21 mouse cellular contexts compared by ENCODE assay signal in genomic region chr6:81805942-81806341, GRCm38 (mm10).
A peak's percentile ranks its signal among the peaks of the same experiment; 100 is the strongest.
DNase-seq lines count a peak whose midpoint lies in the region; ATAC-seq and TF ChIP-seq lines count a peak whose summit lies in the region.
"Had no signal": no experiment of that assay in that cellular context is flagged by ENCODE, and none has a peak within 500 bp of the region (broad histone marks: within the 10 kb centered on the region; RNA-seq: fewer than 3 reads in every experiment).

No protein-coding gene starts in this region.

- ATAC-seq in hindbrain, embryonic 11.5 days (ENCODE audit: low FRiP score) = peak; percentile 53; the same call in 1 of the 2 replicates
- peak; percentile 40; the same call in 1 of the 2 replicates for ATAC-seq in hindbrain, embryonic 12.5 days (ENCODE audit: low FRiP score)
- ATAC-seq in hindbrain, postnatal 0 days = no peak
- peak; percentile 59 for ATAC-seq in hindbrain, embryonic 13.5 days (ENCODE audit: low FRiP score)
- no peak for ATAC-seq in hindbrain, embryonic 16.5 days
- ATAC-seq: activated CD4-positive, CD25-positive, alpha-beta regulatory T cell, adult 4 months; CD4-positive, CD25-positive, alpha-beta regulatory T cell, adult 4 months; Patski had no signal

- no peak overlapping the region for H3K27ac ChIP-seq in hindbrain, embryonic 11.5 days (ENCODE audit: low read depth, low read length)
- no peak overlapping the region for H3K27ac ChIP-seq in hindbrain, embryonic 10.5 days
- H3K27ac ChIP-seq in hindbrain, embryonic 12.5 days = no peak overlapping the region
- H3K27ac ChIP-seq in hindbrain, postnatal 0 days = no peak overlapping the region
- no peak overlapping the region for H3K27ac ChIP-seq in hindbrain, embryonic 13.5 days
- H3K27ac ChIP-seq in hindbrain, embryonic 16.5 days (ENCODE audit: low read depth, low read length) = no peak overlapping the region

- no peaks in the 10 kb centered on the region for H3K27me3 ChIP-seq in hindbrain, embryonic 11.5 days (ENCODE audit: control insufficient read depth, insufficient read depth, low read length)
- no peaks in the 10 kb centered on the region for H3K27me3 ChIP-seq in hindbrain, embryonic 10.5 days (ENCODE audit: insufficient read depth, poor library complexity, severe bottlenecking)
- no peaks in the 10 kb centered on the region for H3K27me3 ChIP-seq in hindbrain, embryonic 12.5 days
- no peaks in the 10 kb centered on the region for H3K27me3 ChIP-seq in hindbrain, postnatal 0 days (ENCODE audit: insufficient read depth, low read length)
- H3K27me3 ChIP-seq in hindbrain, embryonic 13.5 days = no peaks in the 10 kb centered on the region
- no peaks in the 10 kb centered on the region for H3K27me3 ChIP-seq in hindbrain, embryonic 16.5 days (replicated peaks; ENCODE audit: control insufficient read depth, insufficient read depth, low read length)
- H3K27me3 ChIP-seq: CH12.LX had no signal

- no peak for TF ChIP-seq CTCF in hindbrain, postnatal 0 days (IDR thresholded peaks at IDR 0.05; ENCODE audit: low read depth)

- DNase-seq in hindbrain, embryonic 11.5 days (ENCODE audit: low spot score) = no peak
- DNase-seq in hindbrain, embryonic 10.5 days (ENCODE audit: low spot score) = no peak
- no peak for DNase-seq in hindbrain, postnatal 0 days (ENCODE audit: low spot score)
- DNase-seq: adrenal gland, adult 2 months; adrenal gland, adult 8-10 months; adrenal gland, postnatal 10 days; adrenal gland, postnatal 14 days; adrenal gland, postnatal 25 days; adrenal gland, postnatal 36 days; B cell, adult 2 months; cerebellum, adult 11 months; cerebellum, adult 11-12 months; cerebellum, adult 18-20 months had no signal

- H3K9ac ChIP-seq in hindbrain, embryonic 11.5 days (ENCODE audit: low read depth, low read length) = no peak overlapping the region
- H3K9ac ChIP-seq in hindbrain, embryonic 12.5 days = no peak overlapping the region
- no peak overlapping the region for H3K9ac ChIP-seq in hindbrain, postnatal 0 days (replicated peaks; ENCODE audit: low read length)
- no peak overlapping the region for H3K9ac ChIP-seq in hindbrain, embryonic 13.5 days
- H3K9ac ChIP-seq in hindbrain, embryonic 16.5 days (ENCODE audit: low read depth, low read length) = no peak overlapping the region

- H3K4me2 ChIP-seq in hindbrain, embryonic 11.5 days (replicated peaks; ENCODE audit: low read depth, low read length) = no peak overlapping the region
- no peak overlapping the region for H3K4me2 ChIP-seq in hindbrain, embryonic 12.5 days (replicated peaks)
- no peak overlapping the region for H3K4me2 ChIP-seq in hindbrain, postnatal 0 days (ENCODE audit: low read depth, low read length)
- no peak overlapping the region for H3K4me2 ChIP-seq in hindbrain, embryonic 13.5 days
- no peak overlapping the region for H3K4me2 ChIP-seq in hindbrain, embryonic 16.5 days (ENCODE audit: low read length)

- no peaks in the 10 kb centered on the region for H3K4me1 ChIP-seq in hindbrain, embryonic 11.5 days (replicated peaks; ENCODE audit: control insufficient read depth, insufficient read depth, low read length)
- H3K4me1 ChIP-seq in hindbrain, embryonic 10.5 days (replicated peaks) = no peaks in the 10 kb centered on the region
- H3K4me1 ChIP-seq in hindbrain, embryonic 12.5 days = peaks cover 5% of the 10 kb centered on the region; the same call in 1 of the 2 replicates
- H3K4me1 ChIP-seq in hindbrain, postnatal 0 days (ENCODE audit: insufficient read depth, low read length) = no peaks in the 10 kb centered on the region
- peaks cover 5% of the 10 kb centered on the region; the same call in 1 of the 2 replicates for H3K4me1 ChIP-seq in hindbrain, embryonic 13.5 days (replicated peaks)
- H3K4me1 ChIP-seq in hindbrain, embryonic 16.5 days (ENCODE audit: control insufficient read depth, insufficient read depth, low read depth, low read length) = no peaks in the 10 kb centered on the region

- WGBS in hindbrain, embryonic 11.5 days = 88% methylated on average over 11 of the region's 11 CpGs
- 93% methylated on average over 11 of the region's 11 CpGs for WGBS in hindbrain, embryonic 10.5 days
- 90% methylated on average over 11 of the region's 11 CpGs for WGBS in hindbrain, embryonic 12.5 days
- 92% methylated on average over 11 of the region's 11 CpGs for WGBS in hindbrain, postnatal 0 days
- WGBS in hindbrain, embryonic 13.5 days = 91% methylated on average over 11 of the region's 11 CpGs
- 91% methylated on average over 11 of the region's 11 CpGs for whole genome bisulfite sequencing in hindbrain, embryonic 16.5 days

- H3K9me3 ChIP-seq in hindbrain, embryonic 11.5 days (ENCODE audit: control insufficient read depth, low read length) = no peaks in the 10 kb centered on the region
- no peaks in the 10 kb centered on the region for H3K9me3 ChIP-seq in hindbrain, embryonic 10.5 days
- H3K9me3 ChIP-seq in hindbrain, embryonic 12.5 days (replicated peaks) = no peaks in the 10 kb centered on the region
- H3K9me3 ChIP-seq in hindbrain, postnatal 0 days (ENCODE audit: low read length) = no peaks in the 10 kb centered on the region
- no peaks in the 10 kb centered on the region for H3K9me3 ChIP-seq in hindbrain, embryonic 13.5 days
- H3K9me3 ChIP-seq in hindbrain, embryonic 16.5 days (ENCODE audit: control insufficient read depth, low read length) = no peaks in the 10 kb centered on the region

- no peak overlapping the region for H3K4me3 ChIP-seq in hindbrain, embryonic 11.5 days (ENCODE audit: low read depth, low read length)
- H3K4me3 ChIP-seq in hindbrain, embryonic 10.5 days = no peak overlapping the region
- no peak overlapping the region for H3K4me3 ChIP-seq in hindbrain, embryonic 12.5 days
- no peak overlapping the region for H3K4me3 ChIP-seq in hindbrain, postnatal 0 days (ENCODE audit: low read length)
- H3K4me3 ChIP-seq in hindbrain, embryonic 13.5 days = no peak overlapping the region
- H3K4me3 ChIP-seq in hindbrain, embryonic 16.5 days (ENCODE audit: low read length) = no peak overlapping the region

- H3K36me3 ChIP-seq in hindbrain, embryonic 11.5 days (ENCODE audit: control insufficient read depth, insufficient read depth, low read length) = no peaks in the 10 kb centered on the region
- H3K36me3 ChIP-seq in hindbrain, embryonic 10.5 days = no peaks in the 10 kb centered on the region
- H3K36me3 ChIP-seq in hindbrain, embryonic 12.5 days = no peaks in the 10 kb centered on the region
- no peaks in the 10 kb centered on the region for H3K36me3 ChIP-seq in hindbrain, postnatal 0 days (ENCODE audit: insufficient read depth, low read length)
- H3K36me3 ChIP-seq in hindbrain, embryonic 13.5 days = no peaks in the 10 kb centered on the region
- no peaks in the 10 kb centered on the region for H3K36me3 ChIP-seq in hindbrain, embryonic 16.5 days (ENCODE audit: control insufficient read depth, insufficient read depth, low read length)
- H3K36me3 ChIP-seq: G1E had no signal

Comparison
In these comparisons a context has a peak if more than half of its experiments do, and no peak if none do; other contexts are left out.
1. ATAC-seq: peak in hindbrain, embryonic 11.5 days (single experiment), hindbrain, embryonic 12.5 days (single experiment) and hindbrain, embryonic 13.5 days (single experiment); none in hindbrain, postnatal 0 days (single experiment) and hindbrain, embryonic 16.5 days (single experiment).